Mouse (Mus musculus) erythroblast, adult 5-6 weeks (primary cell): ENCODE data around the gene Coq5. TPM values are rescaled to one million over a fixed set of nuclear protein-coding genes. Genes with fewer than 3 reads are reported as not detected.

Source experiments
- ATAC-seq: replicated peaks from 2 replicates; pipeline ENCODE4 v1.8.0; 2016; ENCODE audit warnings: moderate number of reproducible peaks, mild to moderate bottlenecking, moderate TSS enrichment, inconsistent platforms; ENCODE audit not compliant: poor library complexity, low FRiP score, severe bottlenecking
- total RNA-seq, 2 experiments: library from RNA; stranded (forward) in 1 of 2; stranded (reverse) in 1 of 2; fragments of 150-400 nt in 1 of 2; fragments of 200-764, 138-1000 nt in 1 of 2; gene quantifications; 2 replicates each; pipeline versions ENCODE4 v1.2.3 to v1.2.4; 2015 to 2017; ENCODE audit warnings: low replicate concordance in 2 of 2

The Coq5 gene
- total RNA-seq, 2 experiments from 2014 or later = 2.5 to 8.3 TPM

DNA sequence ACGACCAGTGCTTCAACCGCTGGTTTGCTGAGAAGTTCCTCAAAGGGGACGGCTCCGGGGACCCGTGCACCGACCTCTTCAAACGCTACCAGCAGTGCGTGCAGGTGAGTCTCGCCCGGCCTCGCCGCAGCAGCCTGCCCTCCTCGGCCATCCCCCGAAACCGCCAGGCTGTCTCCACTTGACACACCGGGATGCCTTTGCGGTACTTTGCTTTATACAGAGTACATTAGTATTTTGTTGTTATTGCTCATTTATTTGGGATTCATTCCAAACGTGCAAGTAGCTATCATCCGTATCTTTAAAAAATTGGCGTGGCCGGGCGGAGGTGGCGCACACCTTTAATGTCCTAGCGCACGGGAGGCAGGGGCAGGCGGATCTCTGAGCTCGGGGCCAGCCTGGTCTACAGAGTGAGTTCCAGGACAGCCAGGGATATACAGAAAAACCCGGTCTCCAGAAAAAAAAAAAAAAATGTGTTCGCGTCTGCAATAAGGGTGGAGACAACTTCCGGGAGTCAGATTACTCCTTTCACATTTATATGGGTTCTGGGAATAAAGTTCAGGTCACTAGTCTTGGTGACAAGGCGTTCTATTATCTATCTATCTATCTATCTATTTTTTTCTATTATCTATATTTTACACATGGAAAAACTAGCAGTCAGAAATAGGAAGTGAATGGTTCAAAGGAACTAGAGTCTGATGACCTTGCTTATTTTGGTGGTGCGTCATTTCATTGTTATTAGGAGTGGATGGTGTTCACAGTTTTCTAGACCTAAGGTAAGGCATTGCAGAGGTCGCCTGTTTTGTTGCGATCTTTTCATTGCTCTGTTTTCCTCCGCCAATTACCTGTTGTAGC lies 62.1 kb downstream of the Coq5 start:
- peak; percentile 16; the same call in 1 of the 2 replicates for ATAC-seq

Other genes with a start within 250 kb of the Coq5 start
- not detected in 2 replicates for gene Gm10401, start 181.4 kb upstream of the Coq5 start, total RNA-seq (2015; ENCODE audit: low replicate concordance)
- gene Gm10401, start 181.4 kb upstream of the Coq5 start, total RNA-seq (2017; ENCODE audit: low replicate concordance) = 1.1 TPM in 1 of 2 replicates, not detected in the other
- gene Acads, start 160.3 kb upstream of the Coq5 start, total RNA-seq (2015; ENCODE audit: low replicate concordance) = 2.3 and 8.8 TPM in 2 replicates
- gene Acads, start 160.3 kb upstream of the Coq5 start, total RNA-seq (2017; ENCODE audit: low replicate concordance) = 2.3 and 5.7 TPM in 2 replicates
- 0.63 and 2.3 TPM in 2 replicates for gene Unc119b, start 144.7 kb upstream of the Coq5 start, total RNA-seq (2015; ENCODE audit: low replicate concordance)
- 0.60 and 3.5 TPM in 2 replicates for gene Unc119b, start 144.7 kb upstream of the Coq5 start, total RNA-seq (2017; ENCODE audit: low replicate concordance)
- 43.5 and 51.9 TPM in 2 replicates for gene Mlec, start 121.5 kb upstream of the Coq5 start, total RNA-seq (2015; ENCODE audit: low replicate concordance)
- gene Mlec, start 121.5 kb upstream of the Coq5 start, total RNA-seq (2017; ENCODE audit: low replicate concordance) = 34.8 and 42.3 TPM in 2 replicates
- gene Cabp1, start 85.3 kb upstream of the Coq5 start, total RNA-seq (2015; ENCODE audit: low replicate concordance) = 0.19 TPM in 1 of 2 replicates, not detected in the other
- gene Cabp1, start 85.3 kb upstream of the Coq5 start, total RNA-seq (2017; ENCODE audit: low replicate concordance) = not detected in 2 replicates
- gene Pop5, start 43.8 kb upstream of the Coq5 start, total RNA-seq (2015; ENCODE audit: low replicate concordance) = 20.1 and 41.5 TPM in 2 replicates
- gene Pop5, start 43.8 kb upstream of the Coq5 start, total RNA-seq (2017; ENCODE audit: low replicate concordance) = 5.9 and 26.6 TPM in 2 replicates
- gene Rnf10, start 6.8 kb upstream of the Coq5 start, total RNA-seq (2015; ENCODE audit: low replicate concordance) = 505 and 538 TPM in 2 replicates
- gene Rnf10, start 6.8 kb upstream of the Coq5 start, total RNA-seq (2017; ENCODE audit: low replicate concordance) = 1,329 and 1,906 TPM in 2 replicates
- 181 and 187 TPM in 2 replicates for gene Dynll1, start 21.3 kb downstream of the Coq5 start, total RNA-seq (2015; ENCODE audit: low replicate concordance)
- gene Dynll1, start 21.3 kb downstream of the Coq5 start, total RNA-seq (2017; ENCODE audit: low replicate concordance) = 61.4 and 103 TPM in 2 replicates
- 25.5 and 41.1 TPM in 2 replicates for gene Srsf9, start 47.5 kb downstream of the Coq5 start, total RNA-seq (2015; ENCODE audit: low replicate concordance)
- 29.1 and 32.1 TPM in 2 replicates for gene Srsf9, start 47.5 kb downstream of the Coq5 start, total RNA-seq (2017; ENCODE audit: low replicate concordance)
- 15.0 and 18.4 TPM in 2 replicates for gene Gatc, start 61.5 kb downstream of the Coq5 start, total RNA-seq (2015; ENCODE audit: low replicate concordance)
- 1.8 and 4.1 TPM in 2 replicates for gene Gatc, start 61.5 kb downstream of the Coq5 start, total RNA-seq (2017; ENCODE audit: low replicate concordance)
- 9.6 and 9.8 TPM in 2 replicates for gene Triap1, start 61.6 kb downstream of the Coq5 start, total RNA-seq (2015; ENCODE audit: low replicate concordance)
- 2.8 and 7.7 TPM in 2 replicates for gene Triap1, start 61.6 kb downstream of the Coq5 start, total RNA-seq (2017; ENCODE audit: low replicate concordance)
- gene Cox6a1, start 69.3 kb downstream of the Coq5 start, total RNA-seq (2015; ENCODE audit: low replicate concordance) = 164 and 167 TPM in 2 replicates
- 24.7 and 54.8 TPM in 2 replicates for gene Cox6a1, start 69.3 kb downstream of the Coq5 start, total RNA-seq (2017; ENCODE audit: low replicate concordance)
- gene Msi1, start 149.9 kb downstream of the Coq5 start, total RNA-seq (2015; ENCODE audit: low replicate concordance) = not detected in 2 replicates
- gene Msi1, start 149.9 kb downstream of the Coq5 start, total RNA-seq (2017; ENCODE audit: low replicate concordance) = not detected in 2 replicates
- not detected in 2 replicates for gene Pla2g1b, start 186.6 kb downstream of the Coq5 start, total RNA-seq (2015; ENCODE audit: low replicate concordance)
- gene Pla2g1b, start 186.6 kb downstream of the Coq5 start, total RNA-seq (2017; ENCODE audit: low replicate concordance) = not detected in 2 replicates
- gene Sirt4, start 205.1 kb downstream of the Coq5 start, total RNA-seq (2015; ENCODE audit: low replicate concordance) = 3.1 and 5.9 TPM in 2 replicates
- gene Sirt4, start 205.1 kb downstream of the Coq5 start, total RNA-seq (2017; ENCODE audit: low replicate concordance) = 0.60 and 2.0 TPM in 2 replicates
- 18.8 and 38.5 TPM in 2 replicates for gene Pxn, start 227.0 kb downstream of the Coq5 start, total RNA-seq (2015; ENCODE audit: low replicate concordance)
- 14.8 and 57.5 TPM in 2 replicates for gene Pxn, start 227.0 kb downstream of the Coq5 start, total RNA-seq (2017; ENCODE audit: low replicate concordance)